Mouse (Mus musculus): ENCODE measurements around the gene Kif6.
A peak's percentile ranks its signal among the peaks of the same experiment; 100 is the strongest.

Gene Kif6

DNA sequence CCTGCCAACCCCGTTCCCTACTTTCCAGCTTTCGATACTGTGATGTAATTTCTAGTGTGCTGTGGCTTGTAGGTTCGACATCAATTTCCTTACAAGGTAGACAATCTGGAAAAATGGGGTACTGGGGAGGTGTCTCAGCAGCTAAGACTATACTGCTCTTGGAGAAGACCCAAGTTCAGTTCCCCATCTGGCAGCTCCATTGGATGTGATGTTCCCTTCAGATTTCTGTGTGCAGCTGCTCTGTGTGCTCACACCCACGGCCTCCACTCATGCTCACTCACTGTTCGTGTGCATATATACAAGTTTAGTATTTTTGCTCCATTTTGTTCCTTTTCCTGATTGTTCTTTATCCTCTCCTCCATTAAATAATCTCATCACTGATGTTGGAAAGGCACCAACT is 51.8 kb downstream of the Kif6 start:
- DNase-seq (ENCODE audit: low read depth): no peak

DNA sequence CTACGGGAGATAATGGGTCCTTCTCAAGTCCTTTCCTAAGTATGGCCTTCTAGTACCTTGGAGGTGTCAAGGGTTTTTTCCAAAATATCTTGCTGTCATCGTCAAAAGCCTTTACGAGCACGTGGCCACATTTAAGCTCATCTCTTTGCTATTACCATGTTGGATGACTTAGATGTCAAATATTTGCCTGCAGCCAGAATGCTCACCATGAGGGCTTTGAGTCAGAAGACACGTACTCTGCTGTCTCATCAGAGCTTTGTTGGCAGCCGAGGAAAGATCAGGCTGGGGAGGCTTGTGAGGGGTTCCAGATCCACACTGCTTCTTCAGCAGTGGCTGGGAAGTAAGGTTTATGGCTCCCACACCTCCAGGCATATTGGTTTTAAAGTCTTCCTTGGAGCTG is 53.4 kb downstream of the Kif6 start:
- no peak for DNase-seq (ENCODE audit: low read depth)

GRCm38 (mm10) chr17:49671921-49672339 is 57.0 kb downstream of the Kif6 start:
- DNase-seq (ENCODE audit: low read depth): no peak

DNA sequence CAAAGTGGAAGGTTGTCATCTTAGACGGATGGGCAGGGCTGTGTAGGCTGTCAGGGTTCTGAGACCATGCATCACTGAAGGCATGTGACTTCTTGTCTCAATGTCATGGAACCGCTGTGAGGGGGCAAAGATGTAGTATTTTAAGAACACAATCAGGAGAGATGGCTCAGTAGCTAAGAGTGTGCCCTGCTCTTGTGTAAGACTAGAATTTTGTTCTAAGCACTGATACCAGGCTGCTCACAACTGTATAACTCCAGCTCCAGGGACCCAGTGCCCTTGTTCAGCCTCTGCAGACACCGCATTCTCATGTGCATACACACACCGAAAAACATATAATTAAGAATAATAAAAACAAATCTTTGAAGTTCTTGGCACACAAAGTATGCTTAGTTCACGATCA is 57.5 kb downstream of the Kif6 start:
- no peak for DNase-seq (ENCODE audit: low read depth)

DNA sequence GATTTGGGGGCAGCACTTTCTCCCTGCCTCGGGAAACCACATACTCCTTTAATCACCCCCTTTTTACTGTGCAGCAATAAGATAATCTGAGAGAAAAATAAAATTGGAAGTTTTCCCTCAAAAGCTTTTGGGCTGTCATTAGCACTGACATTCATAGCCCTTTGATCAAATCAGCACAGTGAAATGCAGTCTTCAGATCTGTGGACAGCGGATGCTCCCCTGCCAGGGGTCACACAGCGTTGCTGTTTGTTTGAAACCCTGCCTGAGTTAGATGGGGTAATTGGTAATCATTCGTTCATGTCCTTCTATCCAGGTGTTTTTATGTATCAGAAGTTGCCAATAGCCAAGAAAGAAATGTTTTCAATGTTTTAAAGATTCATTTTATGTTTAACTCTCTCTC is 60.7 kb downstream of the Kif6 start:
- no peak for DNase-seq (ENCODE audit: low read depth)

DNA sequence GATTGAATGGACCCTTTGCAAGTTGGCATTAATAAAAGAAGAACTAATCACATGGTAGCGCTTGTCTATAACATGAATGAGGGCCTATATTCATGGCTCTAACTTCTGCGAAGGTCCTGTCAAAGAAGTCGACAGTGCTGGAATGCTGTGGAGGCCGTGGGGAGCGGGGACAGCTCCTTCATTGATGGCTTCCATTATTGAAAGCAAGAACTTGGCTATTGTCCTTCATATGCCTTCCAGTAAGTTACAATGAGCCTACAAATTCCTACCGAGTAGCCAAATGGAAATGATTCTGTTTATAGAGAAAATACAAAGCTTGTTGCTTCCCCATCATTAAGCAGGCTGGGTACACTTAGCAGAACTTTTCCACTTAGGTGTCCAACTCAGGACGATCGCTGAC is 66.5 kb downstream of the Kif6 start:
- DNase-seq (ENCODE audit: low read depth): no peak

- DNase-seq (ENCODE audit: low read depth): no peak
These were observed 69.2 kb downstream of the Kif6 start for GRCm38 (mm10) chr17:49684146-49684545.

DNA sequence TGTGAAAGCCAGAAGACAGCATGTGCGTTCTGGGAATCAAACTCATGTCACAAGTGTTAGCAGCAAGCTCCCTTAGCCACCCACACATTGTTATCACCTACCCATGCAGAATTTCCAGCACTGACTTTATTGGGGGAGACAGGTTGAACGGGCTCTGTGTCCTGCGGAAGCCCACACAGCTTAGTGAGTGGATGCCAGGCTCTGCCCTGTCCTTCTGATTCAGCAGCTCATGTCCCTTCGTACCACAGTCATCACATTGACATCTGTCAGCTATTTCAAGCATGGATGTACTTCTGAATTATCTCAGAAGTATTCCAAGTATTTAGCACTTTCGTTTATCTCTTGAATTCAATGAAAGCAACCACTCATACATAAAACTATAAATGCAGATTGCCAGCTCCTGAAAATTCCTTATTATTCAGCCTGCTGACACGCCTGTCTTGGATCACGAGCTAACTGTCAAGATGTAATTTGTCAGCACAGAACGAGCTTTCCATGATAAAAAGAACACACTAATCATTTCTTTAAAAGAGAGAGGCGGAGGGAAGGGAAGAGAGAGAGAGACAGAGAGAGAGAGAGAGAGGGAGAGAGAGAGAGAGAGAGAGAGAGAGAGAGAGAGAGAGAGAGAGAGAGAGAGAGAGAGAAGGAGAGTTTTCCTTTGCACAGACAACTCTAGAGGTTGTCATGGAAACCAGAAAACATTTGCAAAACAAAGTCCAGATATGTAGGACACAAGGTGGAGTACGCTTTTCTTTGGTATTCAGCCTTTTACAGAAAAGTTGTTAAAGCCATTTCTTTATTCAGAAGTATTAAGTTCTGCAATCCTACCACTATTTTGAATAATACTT is 75.9 kb downstream of the Kif6 start:
- DNase-seq (ENCODE audit: low read depth): no peak

- DNase-seq (ENCODE audit: low read depth): peak; percentile 45
These were observed 76.5 kb downstream of the Kif6 start for GRCm38 (mm10) chr17:49691455-49691805.

DNA sequence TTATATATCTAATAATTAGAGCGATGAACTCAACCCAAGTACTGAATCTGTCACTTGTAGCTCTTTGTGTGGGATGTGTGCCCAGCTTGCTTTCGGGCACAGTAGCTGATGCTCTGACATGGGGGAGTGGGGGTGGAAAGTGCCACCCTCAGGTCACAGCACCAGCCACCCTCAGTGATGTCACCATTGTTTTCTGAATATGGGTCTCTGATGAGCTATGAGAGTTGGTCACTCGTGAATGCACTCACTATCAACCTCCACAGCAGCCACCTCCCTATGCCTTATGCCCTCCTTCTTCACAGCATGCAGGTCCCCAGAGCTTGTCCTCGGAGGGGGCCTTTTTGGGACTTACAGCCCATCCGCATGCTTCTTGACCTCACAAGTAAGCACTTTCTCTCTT is 78.3 kb downstream of the Kif6 start:
- no peak for DNase-seq (ENCODE audit: low read depth)

- DNase-seq (ENCODE audit: low read depth): no peak
These were observed 82.3 kb downstream of the Kif6 start for GRCm38 (mm10) chr17:49697220-49697619.

GRCm38 (mm10) chr17:49703492-49704249 is 88.7 kb downstream of the Kif6 start:
- DNase-seq (ENCODE audit: low read depth): no peak

DNA sequence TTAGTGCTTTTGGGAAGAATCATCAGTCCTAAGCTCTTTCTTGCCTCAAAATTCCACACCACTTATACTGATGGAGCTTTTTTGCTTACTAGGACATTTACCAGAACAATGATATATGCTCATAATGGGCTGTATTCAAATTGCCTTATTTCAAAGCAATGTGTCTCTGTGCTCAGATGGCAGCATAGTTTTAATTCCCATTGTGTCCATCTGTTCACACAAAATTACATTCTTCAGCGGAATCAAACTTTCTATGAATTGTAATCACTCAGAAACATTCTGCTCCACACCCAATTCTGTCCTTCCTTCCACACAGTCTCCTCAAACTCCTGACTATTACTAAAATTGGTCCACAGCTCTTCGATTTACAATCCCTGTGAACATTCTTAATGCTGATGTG is 94.3 kb downstream of the Kif6 start:
- DNase-seq (ENCODE audit: low read depth): no peak

- DNase-seq (ENCODE audit: low read depth): no peak
These were observed 95.2 kb downstream of the Kif6 start for GRCm38 (mm10) chr17:49710101-49710630.

DNA sequence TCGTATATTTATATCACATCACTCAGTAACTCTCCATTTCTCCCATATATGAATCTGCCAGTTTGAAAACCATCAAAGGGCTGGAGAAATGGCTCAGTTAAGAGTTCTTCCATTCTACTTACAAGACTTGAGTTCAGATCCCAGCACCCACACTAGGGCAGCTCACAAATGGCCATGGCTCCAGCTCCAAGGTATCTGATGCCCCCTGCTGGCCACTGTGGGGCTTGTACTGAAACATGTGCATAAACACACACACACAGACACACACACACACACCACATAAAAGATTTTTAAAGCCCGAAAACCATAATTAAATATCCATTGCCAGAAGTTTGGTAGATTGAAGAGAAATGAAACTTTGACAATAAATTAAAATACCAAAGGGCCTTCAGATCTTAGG is 111.3 kb downstream of the Kif6 start:
- DNase-seq (ENCODE audit: low read depth): no peak

DNA sequence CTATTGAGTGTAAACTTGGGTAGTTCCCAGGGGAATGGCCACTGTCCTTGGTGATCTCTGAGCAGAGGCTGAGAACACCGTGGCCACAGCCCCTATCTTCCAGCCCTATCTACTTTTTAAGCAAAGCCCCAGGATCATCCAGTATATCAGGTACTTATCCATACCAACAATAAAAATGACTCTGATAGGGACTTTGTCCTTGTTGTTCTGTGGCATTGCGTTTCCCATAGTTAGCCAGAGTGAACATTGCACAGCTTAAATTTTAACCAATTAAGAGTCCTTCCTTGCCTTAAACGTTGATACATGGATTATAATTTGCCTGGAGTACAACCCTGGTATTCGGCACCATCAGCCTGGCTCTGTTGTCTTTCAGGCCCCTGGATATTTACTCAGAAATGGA is 112.0 kb downstream of the Kif6 start:
- DNase-seq (ENCODE audit: low read depth): no peak

GRCm38 (mm10) chr17:49727428-49728045 is 112.6 kb downstream of the Kif6 start:
- no peak for DNase-seq (ENCODE audit: low read depth)

DNA sequence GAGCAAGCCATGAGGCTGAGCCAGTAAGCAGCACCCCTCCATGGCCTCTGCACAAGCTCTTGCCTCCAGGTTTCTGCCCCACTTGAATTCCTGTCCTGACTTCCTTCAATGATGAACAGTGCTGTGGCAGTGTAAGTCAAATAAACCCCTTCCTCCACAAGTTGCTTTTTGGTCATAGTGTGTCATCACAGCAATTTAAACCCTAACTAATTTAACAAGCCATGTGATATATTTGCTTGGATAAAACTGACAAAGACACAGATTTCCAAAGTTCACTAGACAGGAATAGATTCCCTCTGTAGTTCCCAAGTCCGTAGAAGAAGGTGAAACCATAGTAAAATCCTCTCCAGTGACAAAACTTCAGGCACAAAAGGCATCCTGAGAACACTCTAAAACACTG is 114.9 kb downstream of the Kif6 start:
- no peak for DNase-seq (ENCODE audit: low read depth)

GRCm38 (mm10) chr17:49732706-49733105 is 117.8 kb downstream of the Kif6 start:
- DNase-seq (ENCODE audit: low read depth): no peak

DNA sequence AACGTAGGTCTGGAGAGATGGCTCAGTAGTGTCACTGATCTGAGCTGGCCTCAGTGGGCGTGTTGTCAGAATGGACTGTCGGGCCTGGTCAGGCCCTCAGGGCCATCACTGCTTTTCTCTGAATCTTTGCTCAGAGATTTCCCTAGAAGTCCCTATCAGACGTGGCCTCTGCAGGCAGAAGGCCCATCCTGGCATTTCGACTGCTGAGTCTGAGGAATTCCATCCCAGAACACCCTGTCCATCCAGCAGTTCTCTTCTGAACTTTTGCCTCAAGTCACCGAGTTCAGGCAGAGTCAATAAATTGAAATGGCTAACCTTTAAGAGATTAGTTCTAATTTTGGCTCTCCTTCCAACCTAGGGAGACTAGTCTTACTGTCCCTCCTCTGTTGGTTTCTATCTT is 119.1 kb downstream of the Kif6 start:
- DNase-seq (ENCODE audit: low read depth): no peak

DNA sequence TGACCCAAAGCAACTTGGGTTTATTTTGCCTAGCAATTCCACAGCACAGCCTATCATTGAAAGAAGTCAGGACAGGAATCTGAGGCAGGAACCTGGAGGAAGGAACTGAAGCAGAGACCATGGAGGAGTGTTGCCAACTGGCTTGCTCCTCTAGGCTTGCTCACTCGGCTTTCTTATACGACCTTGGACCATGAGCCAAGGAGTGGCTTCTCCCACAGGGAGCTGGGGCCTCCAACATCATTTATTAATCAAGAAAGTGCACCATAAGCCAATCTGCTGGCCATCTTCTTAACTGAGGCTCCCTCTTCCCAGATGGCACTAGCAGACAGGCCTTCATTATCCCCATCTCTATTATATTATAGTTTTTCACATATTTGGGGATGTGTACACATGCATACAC is 119.8 kb downstream of the Kif6 start:
- DNase-seq (ENCODE audit: low read depth): no peak

- no peak for DNase-seq (ENCODE audit: low read depth)
These were observed 121.4 kb downstream of the Kif6 start for GRCm38 (mm10) chr17:49736364-49736763.

DNA sequence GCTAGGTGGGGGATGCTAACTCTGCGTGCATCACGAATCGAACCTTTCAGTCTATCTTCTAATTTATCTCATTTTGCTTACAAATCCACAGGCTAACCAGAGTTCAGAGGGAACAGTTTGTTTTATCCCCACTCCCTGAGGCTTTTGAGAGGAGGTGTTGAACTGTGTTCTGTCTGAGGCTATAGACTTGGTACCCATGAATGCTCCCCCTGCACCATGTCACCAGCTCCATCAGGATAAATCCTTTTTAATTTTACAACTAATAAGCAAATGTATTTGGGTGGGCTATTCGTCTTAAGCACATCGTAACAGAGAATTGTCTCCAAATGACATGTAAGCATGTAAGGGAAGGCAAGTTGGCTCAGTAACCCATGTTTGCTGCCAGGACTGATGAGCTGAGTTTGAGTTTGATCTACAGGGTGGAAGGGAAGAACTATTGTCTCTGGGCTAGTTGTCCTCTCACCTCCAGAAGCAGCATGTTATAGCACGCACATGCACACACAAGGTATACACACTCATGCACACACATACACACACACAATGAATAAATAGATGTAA is 122.4 kb downstream of the Kif6 start:
- no peak for DNase-seq (ENCODE audit: low read depth)
